Mouse (Mus musculus) ovary, adult 2 months (tissue): ENCODE measurements around the gene Olfr736. TPM values are rescaled to one million over a fixed set of nuclear protein-coding genes. Genes with fewer than 3 reads are reported as not detected.

ENCODE experiments used
- polyA plus RNA-seq: library from polyadenylated mRNA; depleted of rRNA; stranded (reverse); fragments of >200 nt; gene quantifications from 2 replicates; pipeline ENCODE4 v1.2.3, GENCODE M21; 2012; rRNA removed

The Olfr736 gene
- not detected in 2 replicates for polyA plus RNA-seq

GRCm38 (mm10) chr14:50380863-50381262, at the start of gene Olfr736:
Olfr736 (plus strand) TSS chr14:50381163.

GRCm38 (mm10) chr14:50348796-50349195, 32.2 kb upstream of the Olfr736 start, which contains the start of gene Olfr735:
Olfr735 (minus strand) TSS chr14:50348872.

GRCm38 (mm10) chr14:50357593-50357992, 23.4 kb upstream of the Olfr736 start, which contains the start of gene Tlr11:
Tlr11 (plus strand) TSS chr14:50357914.

GRCm38 (mm10) chr14:50407268-50407667, 26.3 kb downstream of the Olfr736 start, which contains the start of gene Olfr738:
Olfr738 (plus strand) TSS chr14:50407568.

GRCm38 (mm10) chr14:50418326-50418725, 37.4 kb downstream of the Olfr736 start, which contains the start of gene Olfr739:
Olfr739 (plus strand) TSS chr14:50418626.

Other genes with a start within 250 kb of the Olfr736 start
- gene Olfr728, start 238.5 kb upstream of the Olfr736 start, polyA plus RNA-seq, result not detected in 2 replicates
- gene Olfr729, start 228.3 kb upstream of the Olfr736 start, polyA plus RNA-seq, result not detected in 2 replicates
- not detected in 2 replicates for gene Olfr730, start 193.0 kb upstream of the Olfr736 start, polyA plus RNA-seq
- not detected in 2 replicates for gene Olfr731, start 139.3 kb upstream of the Olfr736 start, polyA plus RNA-seq
- not detected in 2 replicates for gene Olfr732, start 97.0 kb upstream of the Olfr736 start, polyA plus RNA-seq
- not detected in 2 replicates for gene Olfr733, start 79.6 kb upstream of the Olfr736 start, polyA plus RNA-seq
- not detected in 2 replicates for gene Olfr734, start 54.4 kb upstream of the Olfr736 start, polyA plus RNA-seq
- gene Olfr735, start 32.3 kb upstream of the Olfr736 start, polyA plus RNA-seq, result not detected in 2 replicates
- 0.21 and 0.36 TPM in 2 replicates for gene Tlr11, start 23.2 kb upstream of the Olfr736 start, polyA plus RNA-seq
- not detected in 2 replicates for gene Olfr738, start 26.4 kb downstream of the Olfr736 start, polyA plus RNA-seq
- gene Olfr739, start 37.5 kb downstream of the Olfr736 start, polyA plus RNA-seq, result not detected in 2 replicates
- not detected in 2 replicates for gene Olfr740, start 64.4 kb downstream of the Olfr736 start, polyA plus RNA-seq
- gene Olfr741, start 91.6 kb downstream of the Olfr736 start, polyA plus RNA-seq, result not detected in 2 replicates
- gene Olfr742, start 122.4 kb downstream of the Olfr736 start, polyA plus RNA-seq, result not detected in 2 replicates
- not detected in 2 replicates for gene Olfr743, start 140.7 kb downstream of the Olfr736 start, polyA plus RNA-seq
- not detected in 2 replicates for gene Olfr744, start 233.7 kb downstream of the Olfr736 start, polyA plus RNA-seq